Mouse (Mus musculus) CH12.LX (cell line): ENCODE measurements around the gene Pigl. TPM values are rescaled to one million over a fixed set of nuclear protein-coding genes. Genes with fewer than 3 reads are reported as not detected.

Experiments used
- DNase-seq: peaks from one replicate; pipeline ENCODE4 v3.0.0-alpha.2; 2013; ENCODE audit errors: extremely low read depth
- H3K27ac ChIP-seq: 2 replicates; pipeline ENCODE4 v1.5.1; 2012; ENCODE audit warnings: low read depth, mild to moderate bottlenecking, control low read depth, moderate library complexity; ENCODE audit not compliant: insufficient read depth
- H3K27me3 ChIP-seq: replicated peaks from 2 replicates; pipeline ENCODE3; 2012; ENCODE audit warnings: inconsistent platforms
- H3K36me3 ChIP-seq, 2 experiments: replicated peaks in 1 of 2; 2 replicates each; pipeline versions ENCODE3 to v1.6.1; 2012; ENCODE audit warnings: inconsistent platforms in 1 of 2, low read length in 1 of 2, mild to moderate bottlenecking in 1 of 2, mixed read lengths in 1 of 2, moderate library complexity in 1 of 2; ENCODE audit not compliant: control insufficient read depth in 1 of 2, insufficient read depth in 1 of 2
- H3K4me1 ChIP-seq, 2 experiments: 2 replicates each; pipeline ENCODE4 v1.6.1; 2012; ENCODE audit warnings: inconsistent platforms in 1 of 2, moderate library complexity in 1 of 2; ENCODE audit not compliant: insufficient read depth in 2 of 2, control insufficient read depth in 1 of 2
- H3K4me2 ChIP-seq: 2 replicates; pipeline ENCODE4 v1.6.1; 2012; ENCODE audit warnings: low read depth, mild to moderate bottlenecking, control low read depth; ENCODE audit not compliant: poor library complexity, insufficient read depth, severe bottlenecking
- H3K4me3 ChIP-seq, 3 experiments: fragments of 150-350 bp in 1 of 3; sonication (generic) in 1 of 3; replicated peaks in 1 of 3; 2 replicates each; pipeline versions ENCODE3 to v1.5.1; 2011 to 2012; ENCODE audit warnings: low read depth in 2 of 3, low read length in 2 of 3, mild to moderate bottlenecking in 2 of 3, moderate library complexity in 2 of 3, control low read depth in 1 of 3, improper control_type of control experiment in 1 of 3, inconsistent platforms in 1 of 3, mixed read lengths in 1 of 3; ENCODE audit not compliant: poor library complexity in 1 of 3
- H3K79me2 ChIP-seq: replicated peaks from 2 replicates; pipeline ENCODE4 v1.6.1; 2012; ENCODE audit warnings: mild to moderate bottlenecking, moderate library complexity; ENCODE audit not compliant: control insufficient read depth, poor library complexity, insufficient read depth, severe bottlenecking; ENCODE audit errors: extremely low read depth
- H3K9ac ChIP-seq: 2 replicates; pipeline ENCODE4 v1.6.1; 2012; ENCODE audit warnings: low read depth, mild to moderate bottlenecking, control low read depth, moderate library complexity; ENCODE audit not compliant: insufficient read depth
- H3K9me3 ChIP-seq: replicated peaks from 2 replicates; pipeline ENCODE3; 2012; ENCODE audit warnings: low read length, inconsistent platforms, mixed read lengths
- BHLHE40 ChIP-seq: IDR thresholded peaks from 2 replicates; pipeline ENCODE4 v1.6.1; 2011; ENCODE audit warnings: mild to moderate bottlenecking, low read depth, low read length, improper control_type of control experiment
- CHD1 ChIP-seq: IDR thresholded peaks from 2 replicates; pipeline ENCODE4 v1.6.1; 2012; ENCODE audit warnings: low read depth, low read length, improper control_type of control experiment, inconsistent platforms
- CHD2 ChIP-seq: IDR thresholded peaks from 2 replicates; pipeline ENCODE4 v1.6.1; 2011; ENCODE audit warnings: low read length, improper control_type of control experiment
- E2F4 ChIP-seq: IDR thresholded peaks from 2 replicates; pipeline ENCODE4 v1.6.1; 2011; ENCODE audit warnings: low read depth, low read length, improper control_type of control experiment; ENCODE audit not compliant: insufficient replicate concordance
- ELF1 ChIP-seq: IDR thresholded peaks from 2 replicates; pipeline ENCODE4 v1.6.1; 2014; ENCODE audit warnings: low read depth, mild to moderate bottlenecking, inconsistent platforms, low read length, improper control_type of control experiment
- EP300 ChIP-seq: IDR thresholded peaks from 2 replicates; pipeline ENCODE4 v1.6.1; 2011; ENCODE audit warnings: low read length, improper control_type of control experiment
- ETS1 ChIP-seq: conservative IDR thresholded peaks from 2 replicates; pipeline ENCODE4 v1.6.1; 2012; ENCODE audit warnings: low read depth, mild to moderate bottlenecking, inconsistent platforms, low read length, improper control_type of control experiment, moderate library complexity
- GABPA ChIP-seq: IDR thresholded peaks from 2 replicates; pipeline ENCODE4 v1.6.1; 2012; ENCODE audit warnings: low read depth, low read length, improper control_type of control experiment, inconsistent platforms; ENCODE audit not compliant: insufficient replicate concordance
- JUN ChIP-seq: IDR thresholded peaks from 2 replicates; pipeline ENCODE4 v1.6.1; 2011; ENCODE audit warnings: low read depth, mild to moderate bottlenecking, low read length, improper control_type of control experiment, moderate library complexity; ENCODE audit not compliant: insufficient read depth
- JUND ChIP-seq: conservative IDR thresholded peaks from 2 replicates; pipeline ENCODE4 v1.6.1; 2011; ENCODE audit warnings: low read depth, low read length, improper control_type of control experiment
- KAT2A ChIP-seq: IDR thresholded peaks from 2 replicates; pipeline ENCODE4 v1.6.1; 2012; ENCODE audit warnings: low read length, improper control_type of control experiment, inconsistent platforms; ENCODE audit not compliant: insufficient replicate concordance
- MAFK ChIP-seq: IDR thresholded peaks from 2 replicates; pipeline ENCODE4 v1.6.1; 2011; ENCODE audit warnings: low read length, improper control_type of control experiment; ENCODE audit not compliant: insufficient replicate concordance
- MAX ChIP-seq: IDR thresholded peaks from 2 replicates; pipeline ENCODE4 v1.6.1; 2011; ENCODE audit warnings: low read length, improper control_type of control experiment
- MAZ ChIP-seq: IDR thresholded peaks from 2 replicates; pipeline ENCODE4 v1.6.1; 2012; ENCODE audit warnings: low read depth, mild to moderate bottlenecking, inconsistent platforms, low read length, improper control_type of control experiment, moderate library complexity
- MEF2A ChIP-seq: IDR thresholded peaks from 2 replicates; pipeline ENCODE4 v1.6.1; 2014; ENCODE audit warnings: low read depth, mild to moderate bottlenecking, inconsistent platforms, low read length, improper control_type of control experiment, borderline replicate concordance
- MXI1 ChIP-seq: IDR thresholded peaks from 2 replicates; pipeline ENCODE4 v1.6.1; 2011; ENCODE audit warnings: mild to moderate bottlenecking, low read depth, low read length, improper control_type of control experiment
- MYC ChIP-seq: IDR thresholded peaks from 2 replicates; pipeline ENCODE4 v1.6.1; 2011; ENCODE audit warnings: low read depth, mild to moderate bottlenecking, improper control_type of control experiment, low read length
- NRF1 ChIP-seq: IDR thresholded peaks from 2 replicates; pipeline ENCODE4 v1.6.1; 2014; ENCODE audit warnings: low read depth, mild to moderate bottlenecking, inconsistent platforms, low read length, improper control_type of control experiment, moderate library complexity
- POLR2A ChIP-seq: IDR thresholded peaks from 2 replicates; pipeline ENCODE4 v1.6.1; 2011; ENCODE audit warnings: low read depth, mild to moderate bottlenecking, improper control_type of control experiment, low read length
- POLR2AphosphoS2 ChIP-seq: IDR thresholded peaks from 2 replicates; pipeline ENCODE4 v1.6.1; 2011; ENCODE audit warnings: low read depth, low read length, improper control_type of control experiment
- RAD21 ChIP-seq: IDR thresholded peaks from 2 replicates; pipeline ENCODE4 v1.6.1; 2011; ENCODE audit warnings: low read depth, mild to moderate bottlenecking, low read length, improper control_type of control experiment, moderate library complexity
- SIN3A ChIP-seq: IDR thresholded peaks from 2 replicates; pipeline ENCODE4 v1.6.1; 2012; ENCODE audit warnings: low read length, improper control_type of control experiment, inconsistent platforms
- TCF12 ChIP-seq: IDR thresholded peaks from 2 replicates; pipeline ENCODE4 v1.6.1; 2014; ENCODE audit warnings: low read depth, mild to moderate bottlenecking, inconsistent platforms, low read length, improper control_type of control experiment
- USF1 ChIP-seq: IDR thresholded peaks from 2 replicates; pipeline ENCODE4 v1.6.1; 2014; ENCODE audit warnings: low read depth, mild to moderate bottlenecking, inconsistent platforms, low read length, improper control_type of control experiment
- USF2 ChIP-seq: conservative IDR thresholded peaks from 2 replicates; pipeline ENCODE4 v1.6.1; 2011; ENCODE audit warnings: low read depth, low read length, improper control_type of control experiment
- ZC3H11A ChIP-seq: IDR thresholded peaks from 2 replicates; pipeline ENCODE4 v1.6.1; 2012; ENCODE audit warnings: low read depth, mild to moderate bottlenecking, inconsistent platforms, low read length, improper control_type of control experiment
- ZKSCAN1 ChIP-seq: IDR thresholded peaks from 2 replicates; pipeline ENCODE4 v1.6.1; 2012; ENCODE audit warnings: low read depth, inconsistent platforms, low read length, improper control_type of control experiment, borderline replicate concordance
- ZMIZ1 ChIP-seq: IDR thresholded peaks from 2 replicates; pipeline ENCODE4 v1.6.1; 2012; ENCODE audit warnings: low read depth, mild to moderate bottlenecking, inconsistent platforms, low read length, improper control_type of control experiment
- ZNF384 ChIP-seq: IDR thresholded peaks from 2 replicates; pipeline ENCODE4 v1.6.1; 2012; ENCODE audit warnings: low read depth, low read length, improper control_type of control experiment, inconsistent platforms
- dilution Hi-C: fragments of 300-500 bp; cut with MboI; formaldehyde crosslinking; loops from 2 replicates; pipeline ENCODE4 v1.14.3; 2020; ENCODE audit warnings: low sequenced_read_pairs; ENCODE audit not compliant: extremely low pct_unique_long_range_greater_than_20kb, extremely low pct_ligation_motif_present
- in situ Hi-C: fragments of 300-500 bp; cut with MboI; formaldehyde crosslinking; loops from 3 replicates; pipeline ENCODE4 v1.14.3; 2019; ENCODE audit warnings: low sequenced_read_pairs, low pct_ligation_motif_present, low pct_unique_long_range_greater_than_20kb, mixed read lengths
- polyA plus RNA-seq: library from polyadenylated mRNA; unstranded; fragments of >175 nt; gene quantifications from 2 replicates; pipeline ENCODE4 v1.2.1, GENCODE M21; 2012; ENCODE audit warnings: low read depth; ENCODE audit not compliant: insufficient read length
- total RNA-seq, 2 experiments: library from RNA; depleted of rRNA; stranded (reverse); fragments of 300-350 nt in 1 of 2; fragments of >200 nt in 1 of 2; gene quantifications; 2 replicates each; pipeline ENCODE4 v1.2.3; 2012 to 2014

The Pigl gene
- total and polyA plus RNA-seq, 3 experiments, result 4.4 to 9.1 (median 5.6) TPM

- TF ChIP-seq ZC3H11A (no peak), JUND (peak; percentile 50; the same call in 1 of the 2 replicates), MAZ (peak; percentile 64), ZNF384 (peak; percentile 81), MAX (no peak; the same call in 1 of the 2 replicates), ELF1 (no peak), BHLHE40 (no peak), RAD21 (no peak)
Measured at GRCm38 (mm10) chr11:62549782-62550181, 91.5 kb downstream of the Pigl start (continued).

GRCm38 (mm10) chr11:62550227-62550685 is 92.0 kb downstream of the Pigl start:
- TF ChIP-seq ETS1 (no peak), ZKSCAN1 (no peak), JUN (no peak), USF1 (no peak), CHD2 (no peak), GABPA (no peak), POLR2A (no peak), TCF12 (no peak), SIN3A (peak; percentile 64), MAFK (no peak; the same call in 1 of the 2 replicates), EP300 (peak; percentile 5), MAX (no peak; the same call in 1 of the 2 replicates), ZNF384 (no peak), MXI1 (no peak), ZC3H11A (no peak), E2F4 (no peak), POLR2AphosphoS2 (peak; percentile 76; the same call in 1 of the 2 replicates), MYC (peak; percentile 8; the same call in 1 of the 2 replicates), USF2 (no peak), RAD21 (no peak), BHLHE40 (peak; percentile 74), NRF1 (no peak), MAZ (no peak), MEF2A (no peak), ZMIZ1 (no peak; the same call in 1 of the 2 replicates), KAT2A (no peak), CHD1 (peak; percentile 89)
- Histone ChIP-seq H3K27me3 (no peaks in the 10 kb centered on the region), H3K4me3 (peak overlapping the region; percentile 76 to 87 (median 77)), H3K9ac (peak overlapping the region; percentile 99), H3K36me3 (peaks cover 18 to 32% of the 10 kb centered on the region in 2 experiments), H3K4me1 (peaks cover 5 to 34% of the 10 kb centered on the region in 2 experiments), H3K79me2 (peaks cover 31% of the 10 kb centered on the region), H3K27ac (peak overlapping the region; percentile 84), H3K4me2 (peak overlapping the region; percentile 55), H3K9me3 (no peaks in the 10 kb centered on the region)
- dilution Hi-C loops (no loop called here), in situ Hi-C loops (no loop called here)
- peak; percentile 79 for DNase-seq
